Mouse (Mus musculus) olfactory bulb, adult 2 months (tissue): ENCODE results near the gene Dhx8.

ENCODE experiments used
- CTCF ChIP-seq: fragments of 200-500 bp; IDR thresholded peaks from 2 replicates; pipeline ENCODE4 v1.5.1; 2012; ENCODE audit warnings: low read depth, mild to moderate bottlenecking, low read length, moderate library complexity; ENCODE audit not compliant: insufficient read depth
- POLR2A ChIP-seq: fragments of 200-500 bp; IDR thresholded peaks from 2 replicates; pipeline ENCODE4 v1.6.1; 2012; ENCODE audit warnings: mild to moderate bottlenecking, low read depth, low read length, moderate library complexity; ENCODE audit not compliant: insufficient read depth

- TF ChIP-seq CTCF (no peak), POLR2A (no peak)
These were observed 68.7 kb downstream of the Dhx8 start for GRCm38 (mm10) chr11:101801386-101801785.
